8 mouse cellular contexts compared by ENCODE assay signal in genomic region chr16:32939301-32939700, GRCm38 (mm10). TPM values are rescaled to one million over a fixed set of nuclear protein-coding genes. Genes with fewer than 3 reads are reported as not detected.
DNase-seq lines count a peak whose midpoint lies in the region; ATAC-seq lines count a peak whose summit lies in the region.
"Not testable (repeated sequence)": the region's sequence is repeated elsewhere in the genome, so short reads cannot be mapped to it uniquely, and the experiment has no call there.

No protein-coding gene starts in this region.

- DNase-seq in Muller cell, postnatal 12 days (ENCODE audit: inconsistent ontology term): peak; percentile 73
- peak; percentile 69 to 78 for DNase-seq in cerebellum, postnatal 36 days
- peak; percentile 18 to 40 for DNase-seq in gastrocnemius, adult 8-10 months (ENCODE audit: low spot score in 2 of 2)
- peak; percentile 34 to 48 for DNase-seq in heart, postnatal 14 days
- DNase-seq in layer of hippocampus, postnatal 10 days (ENCODE audit: low spot score in 2 of 2): peak; percentile 24 to 44
- peak; percentile 56 for DNase-seq in right cerebral cortex, postnatal 14 days

- not testable (repeated sequence) for H3K36me3 ChIP-seq in lung, embryonic 16.5 days (ENCODE audit: control insufficient read depth, insufficient read depth, low read length)

- peak overlapping the region; percentile 87 for H3K27ac ChIP-seq in brown adipose tissue, adult 24 weeks (replicated peaks; ENCODE audit: low read depth, low read length)
- not testable (repeated sequence) for H3K27ac ChIP-seq in lung, embryonic 16.5 days (ENCODE audit: low read length)

- WGBS in lung, embryonic 16.5 days: 49% methylated on average over 3 of the region's 3 CpGs

- H3K27me3 ChIP-seq in lung, embryonic 16.5 days (ENCODE audit: control insufficient read depth, insufficient read depth, low read depth, low read length): not testable (repeated sequence)

- ATAC-seq in lung, embryonic 16.5 days (ENCODE audit: low read depth): 0 out of 2 replicates have a peak, but pooled peaks have one; percentile 56

- H3K9me3 ChIP-seq in lung, embryonic 16.5 days (ENCODE audit: control insufficient read depth, low read length): not testable (repeated sequence)

- H3K4me3 ChIP-seq in brown adipose tissue, adult 24 weeks (ENCODE audit: insufficient read depth, low read depth, low read length); lung, embryonic 16.5 days (ENCODE audit: low read length): not testable (repeated sequence)

- H3K9ac ChIP-seq in lung, embryonic 16.5 days (ENCODE audit: low read length): not testable (repeated sequence)

- intact Hi-C loops in heart, postnatal 14 days (cut with DNase I): not testable (repeated sequence)

- H3K4me1 ChIP-seq in brown adipose tissue, adult 24 weeks (ENCODE audit: control insufficient read depth, insufficient read depth, insufficient read length, low read length): peaks cover 15% of the 10 kb centered on the region
- not testable (repeated sequence) for H3K4me1 ChIP-seq in lung, embryonic 16.5 days (replicated peaks; ENCODE audit: control insufficient read depth, insufficient read depth, low read length)

- H3K4me2 ChIP-seq in lung, embryonic 16.5 days (ENCODE audit: low read depth, low read length): not testable (repeated sequence)

RNA-seq across cellular contexts. Expression of gene Lrch3, which starts 25.4 kb away (rescaled TPM):
- 10.2 and 13.6 TPM in 2 replicates for polyA plus RNA-seq in brown adipose tissue, adult 24 weeks (2012; ENCODE audit: insufficient read depth, insufficient read length, missing spikeins)
- 10 to 100 TPM; 11.6 to 15.3 (median 13.8) TPM for total RNA-seq in gastrocnemius, adult 8-10 months (2022)
- total RNA-seq in heart, postnatal 14 days (2021): 10 to 100 TPM; 28.2 to 29.2 TPM
- total RNA-seq in layer of hippocampus, postnatal 10 days (2021): 10 to 100 TPM; 34.3 to 37.1 TPM
- 18.4 and 18.9 TPM in 2 replicates for polyA plus RNA-seq in lung, embryonic 16.5 days (2015; fragmentation: Nextera tagmentation; extraction: Ambion mirVana)
